Mouse (Mus musculus): ENCODE measurements around the gene Srpk2. TPM values are rescaled to one million over a fixed set of nuclear protein-coding genes. Genes with fewer than 3 reads are reported as not detected.
"Not testable (repeated sequence)": the region's sequence is repeated elsewhere in the genome, so short reads cannot be mapped to it uniquely, and the experiment has no call there.

The Srpk2 gene
- total and polyA plus RNA-seq, 3 experiments: 11.2 to 41.7 (median 16.9) TPM

DNA sequence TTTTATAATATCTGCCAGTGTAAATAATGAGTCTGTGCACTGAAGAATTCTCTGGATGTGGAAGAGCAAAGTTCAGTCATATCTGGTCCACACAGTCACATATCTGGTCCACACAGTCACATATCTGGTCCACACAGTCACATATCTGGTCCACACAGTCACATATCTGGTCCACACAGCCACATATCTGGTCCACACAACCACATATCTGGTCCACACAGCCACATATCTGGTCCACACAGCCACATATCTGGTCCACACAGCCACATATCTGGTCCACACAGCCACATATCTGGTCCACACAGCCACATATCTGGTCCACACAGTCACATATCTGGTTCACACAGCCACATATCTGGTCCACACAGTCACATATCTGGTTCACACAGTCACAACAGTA, 45.2 kb downstream of the Srpk2 start:
- not testable (repeated sequence) for H3K27ac ChIP-seq (ENCODE audit: control insufficient read depth, low read depth, low read length); H3K79me2 ChIP-seq (ENCODE audit: control insufficient read depth, insufficient read depth, low read length, poor library complexity); H3K27me3 ChIP-seq (ENCODE audit: control insufficient read depth in 1 of 2, insufficient read depth in 2 of 2, low read length in 2 of 2); H3K9me3 ChIP-seq (replicated peaks; ENCODE audit: insufficient read depth, low read length); H3K9ac ChIP-seq (ENCODE audit: control insufficient read depth, low read depth, low read length, poor library complexity, severe bottlenecking); H3K4me3 ChIP-seq (ENCODE audit: control insufficient read depth in 1 of 2, insufficient read depth in 1 of 2, low read depth in 2 of 2, low read length in 2 of 2)
- Histone ChIP-seq H3K4me1 (ENCODE audit: control insufficient read depth in 1 of 2, insufficient read depth in 2 of 2, low read length in 2 of 2) (peaks cover 0 to 14% of the 10 kb centered on the region in 2 experiments; a peak in 1 of 4 replicates), H3K36me3 (ENCODE audit: control insufficient read depth in 1 of 2, insufficient read depth in 2 of 2, low read length in 2 of 2) (peaks cover 0 to 11% of the 10 kb centered on the region in 2 experiments; a peak in 2 of 4 replicates)
- peak; percentile 43; the same call in 1 of the 2 replicates for TF ChIP-seq GATA1 (IDR thresholded peaks at IDR 0.05; ENCODE audit: low read depth, low read length)
- peak; percentile 81 for TF ChIP-seq TAL1 (IDR thresholded peaks at IDR 0.05; ENCODE audit: low read length)
- TF ChIP-seq TCF12 (IDR thresholded peaks at IDR 0.05; ENCODE audit: low read depth, low read length): peak; percentile 78
- peak in 1 of 2 experiments; percentile 50; a peak in 1 of 4 replicates for TF ChIP-seq EP300 (IDR thresholded peaks at IDR 0.05; ENCODE audit: low read depth in 1 of 2, low read length in 2 of 2)
- DNase-seq (ENCODE audit: low read depth, low spot score): peak; percentile 29

GRCm38 (mm10) chr5:23638023-23638422, 46.4 kb downstream of the Srpk2 start:
- H3K4me3 ChIP-seq (ENCODE audit: control insufficient read depth in 1 of 2, insufficient read depth in 1 of 2, low read depth in 2 of 2, low read length in 2 of 2): no peak overlapping the region
- peaks cover 0 to 11% of the 10 kb centered on the region in 2 experiments; a peak in 2 of 4 replicates for H3K36me3 ChIP-seq (ENCODE audit: control insufficient read depth in 1 of 2, insufficient read depth in 2 of 2, low read length in 2 of 2)
- H3K27ac ChIP-seq (ENCODE audit: control insufficient read depth, low read depth, low read length): 0 out of 2 replicates have a peak overlapping the region, but pooled peaks have one; percentile 8
- TF ChIP-seq ELF1 (IDR thresholded peaks at IDR 0.05; ENCODE audit: low read depth, low read length): no peak
- no peak for TF ChIP-seq POLR2A (IDR thresholded peaks at IDR 0.05; ENCODE audit: control insufficient read depth in 1 of 2, insufficient read depth in 1 of 2, low read depth in 1 of 2, low read length in 2 of 2, poor library complexity in 1 of 2)
- TF ChIP-seq GATA1 (IDR thresholded peaks at IDR 0.05; ENCODE audit: low read depth, low read length): no peak
- no peak for TF ChIP-seq NRF1 (IDR thresholded peaks at IDR 0.05; ENCODE audit: insufficient read depth, low read depth, low read length, poor library complexity, severe bottlenecking)
- no peak for TF ChIP-seq TBP (IDR thresholded peaks at IDR 0.05; ENCODE audit: low read depth, low read length)
- no peak for TF ChIP-seq TCF12 (IDR thresholded peaks at IDR 0.05; ENCODE audit: low read depth, low read length)
- no peak for TF ChIP-seq ZKSCAN1 (IDR thresholded peaks at IDR 0.05; ENCODE audit: low read depth, low read length)
- TF ChIP-seq CHD2 (IDR thresholded peaks at IDR 0.05; ENCODE audit: low read length): no peak
- no peak for TF ChIP-seq JUND (IDR thresholded peaks at IDR 0.05; ENCODE audit: low read depth, low read length)
- no peak for TF ChIP-seq POLR2AphosphoS5 (IDR thresholded peaks at IDR 0.05; ENCODE audit: borderline replicate concordance, low read depth, low read length)
- TF ChIP-seq SMC3 (IDR thresholded peaks at IDR 0.05; ENCODE audit: low read depth, low read length): no peak
- TF ChIP-seq HCFC1 (IDR thresholded peaks at IDR 0.05; ENCODE audit: low read depth, low read length): no peak
- TF ChIP-seq MYB (IDR thresholded peaks at IDR 0.05; ENCODE audit: low read depth, low read length): no peak
- TF ChIP-seq MEF2A (IDR thresholded peaks at IDR 0.05; ENCODE audit: extremely low read depth, insufficient replicate concordance, low read depth, low read length, poor library complexity, severe bottlenecking): no peak
- no peak for TF ChIP-seq USF1 (IDR thresholded peaks at IDR 0.05; ENCODE audit: low read depth, low read length)
- no peak for TF ChIP-seq MAX (IDR thresholded peaks at IDR 0.05; ENCODE audit: low read length)
- no peak for TF ChIP-seq RCOR1 (IDR thresholded peaks at IDR 0.05; ENCODE audit: low read depth, low read length)
- no peak for TF ChIP-seq ZMIZ1 (IDR thresholded peaks at IDR 0.05; ENCODE audit: low read depth, low read length)
- no peak for DNase-seq (ENCODE audit: low read depth, low spot score)
- H3K9me3 ChIP-seq (replicated peaks; ENCODE audit: insufficient read depth, low read length): no peaks in the 10 kb centered on the region
- H3K27me3 ChIP-seq (ENCODE audit: control insufficient read depth in 1 of 2, insufficient read depth in 2 of 2, low read length in 2 of 2): no peaks in the 10 kb centered on the region
- H3K9ac ChIP-seq (ENCODE audit: control insufficient read depth, low read depth, low read length, poor library complexity, severe bottlenecking): no peak overlapping the region
- H3K4me1 ChIP-seq (ENCODE audit: control insufficient read depth in 1 of 2, insufficient read depth in 2 of 2, low read length in 2 of 2): peaks cover 0 to 14% of the 10 kb centered on the region in 2 experiments; a peak in 1 of 4 replicates
- H3K79me2 ChIP-seq (ENCODE audit: control insufficient read depth, insufficient read depth, low read length, poor library complexity): no peaks in the 10 kb centered on the region
